Mouse (Mus musculus) thymus, adult 2 months (tissue): Measurements from ENCODE around the gene Rlbp1. TPM values are rescaled to one million over a fixed set of nuclear protein-coding genes. Genes with fewer than 3 reads are reported as not detected.

Source experiments
- DNase-seq: peaks from one replicate; pipeline ENCODE4 v3.0.0; 2021
- H3K27ac ChIP-seq: fragments of 200-500 bp; 2 replicates; pipeline ENCODE4 v1.5.1; 2012; ENCODE audit warnings: low read length, control low read depth; ENCODE audit not compliant: control insufficient read depth, insufficient read depth
- H3K27me3 ChIP-seq: fragments of 200-500 bp; 2 replicates; pipeline ENCODE4 v1.6.1; 2012; ENCODE audit warnings: mild to moderate bottlenecking, low read length, moderate library complexity, mixed read lengths; ENCODE audit not compliant: control insufficient read depth, insufficient read depth
- H3K36me3 ChIP-seq: fragments of 200-500 bp; 2 replicates; pipeline ENCODE4 v1.6.1; 2012; ENCODE audit warnings: mild to moderate bottlenecking, low read length, moderate library complexity; ENCODE audit not compliant: control insufficient read depth, insufficient read depth
- H3K4me1 ChIP-seq: fragments of 200-500 bp; replicated peaks from 2 replicates; pipeline ENCODE4 v1.6.1; 2012; ENCODE audit warnings: low read length; ENCODE audit not compliant: control insufficient read depth, insufficient read depth
- H3K4me3 ChIP-seq: fragments of 200-500 bp; 2 replicates; pipeline ENCODE4 v1.5.1; 2012; ENCODE audit warnings: mild to moderate bottlenecking, low read length, control low read depth, moderate library complexity; ENCODE audit not compliant: control insufficient read depth, insufficient read depth
- CTCF ChIP-seq: fragments of 200-500 bp; IDR thresholded peaks from 2 replicates; pipeline ENCODE4 v1.5.1; 2012; ENCODE audit warnings: mild to moderate bottlenecking, control low read depth, low read length, moderate library complexity, borderline replicate concordance; ENCODE audit not compliant: control insufficient read depth, poor library complexity, insufficient read depth; ENCODE audit errors: extremely low read depth
- POLR2A ChIP-seq: fragments of 200-500 bp; IDR thresholded peaks from 2 replicates; pipeline ENCODE4 v1.6.1; 2012; ENCODE audit warnings: mild to moderate bottlenecking, low read length, control low read depth, moderate library complexity; ENCODE audit not compliant: control insufficient read depth, poor library complexity, insufficient read depth; ENCODE audit errors: extremely low read depth
- WGBS: fragments of 180-500 bp; shearing (Covaris S2); methylation state at CpG from one replicate; pipeline ENCODE4 v1.1.7; 2018; 5-methylcytosine and 5-hydroxymethylcytosine counted together
- polyA plus RNA-seq: library from polyadenylated mRNA; depleted of rRNA; stranded (reverse); fragments of >200 nt; gene quantifications from 2 replicates; pipeline ENCODE4 v1.2.3, GENCODE M21; 2012

Gene Rlbp1
- polyA plus RNA-seq, 1 experiment, result 0.78 TPM

DNA sequence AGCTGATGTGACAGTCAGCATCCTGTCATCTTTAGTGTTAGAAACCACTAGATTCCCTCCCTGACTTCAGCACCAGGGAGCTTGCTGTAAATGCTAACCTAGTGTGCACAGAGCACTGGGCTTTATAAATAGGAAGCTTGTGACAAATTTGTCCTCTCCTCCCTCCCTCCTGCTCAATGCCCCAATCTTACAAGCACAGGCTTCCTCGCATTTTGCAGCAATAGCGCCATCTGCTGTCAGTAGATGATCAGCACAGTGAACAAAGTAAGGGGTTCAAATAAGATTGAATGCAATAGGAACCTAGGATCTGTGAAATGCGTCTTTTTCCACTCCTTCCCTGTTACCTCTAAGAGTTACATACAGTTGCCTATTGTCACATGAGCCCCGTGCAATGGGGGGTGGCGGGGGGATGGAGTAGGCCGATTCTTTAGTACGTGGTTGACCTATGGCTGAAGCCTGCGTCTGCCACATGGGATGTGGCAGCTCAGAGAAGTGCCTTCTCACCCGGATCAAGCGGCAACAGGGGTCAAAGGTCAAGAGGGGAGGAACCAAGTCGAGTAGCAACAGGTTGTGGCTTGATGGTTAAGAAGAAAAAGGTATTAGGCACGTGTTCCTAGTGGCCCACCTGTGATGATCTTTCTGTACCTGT is 37.0 kb downstream of the Rlbp1 start:
- H3K4me3 ChIP-seq, result no peak overlapping the region
- 59% methylated on average over 12 of the region's 12 CpGs for WGBS
- H3K4me1 ChIP-seq, result no peaks in the 10 kb centered on the region
- TF ChIP-seq POLR2A (no peak), CTCF (no peak)
- H3K27ac ChIP-seq, result no peak overlapping the region
- peak; percentile 71 for DNase-seq
- H3K36me3 ChIP-seq, result peaks cover 16% of the 10 kb centered on the region
- no peaks in the 10 kb centered on the region for H3K27me3 ChIP-seq

- Histone ChIP-seq H3K4me3 (no peak overlapping the region), H3K27me3 (no peaks in the 10 kb centered on the region), H3K36me3 (peaks cover 8% of the 10 kb centered on the region), H3K27ac (no peak overlapping the region), H3K4me1 (no peaks in the 10 kb centered on the region)
- DNase-seq, result no peak
- TF ChIP-seq POLR2A, result no peak
- TF ChIP-seq CTCF, result no peak
- WGBS, result 98% methylated on average over 8 of the region's 8 CpGs
These were observed 38.0 kb downstream of the Rlbp1 start for GRCm38 (mm10) chr7:79348816-79349215.

- Histone ChIP-seq H3K27me3 (no peaks in the 10 kb centered on the region), H3K27ac (no peak overlapping the region), H3K4me1 (no peaks in the 10 kb centered on the region), H3K4me3 (no peak overlapping the region), H3K36me3 (peaks cover 6% of the 10 kb centered on the region; the same call in 1 of the 2 replicates)
- 95% methylated on average over 13 of the region's 13 CpGs for WGBS
- DNase-seq, result no peak
- no peak for TF ChIP-seq POLR2A
- TF ChIP-seq CTCF, result no peak
These were observed 39.6 kb downstream of the Rlbp1 start for GRCm38 (mm10) chr7:79347108-79347813.

DNA sequence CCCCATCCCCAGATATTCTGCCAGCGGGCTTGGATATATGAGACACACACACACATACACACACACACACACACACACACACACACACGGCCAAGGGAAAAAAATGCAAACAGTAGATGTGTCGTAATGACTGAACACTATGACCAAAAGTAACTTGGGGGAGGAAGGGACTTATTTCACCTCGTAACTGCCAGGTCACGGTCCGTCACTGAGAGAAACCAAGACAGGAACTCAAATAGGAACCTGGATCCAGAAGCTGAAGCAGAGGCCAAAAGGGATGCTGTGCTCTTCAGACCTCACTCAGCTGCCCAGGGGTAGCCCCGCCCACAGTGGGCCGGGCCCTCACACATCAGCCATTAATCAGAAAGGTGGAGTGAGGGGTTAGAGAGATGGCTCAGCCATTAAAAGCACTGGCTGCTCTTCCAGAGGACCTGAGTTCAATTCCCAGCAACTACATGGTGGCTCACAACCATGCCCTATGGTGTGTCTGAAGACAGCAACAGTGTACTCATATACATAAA is 40.2 kb downstream of the Rlbp1 start:
- TF ChIP-seq POLR2A (no peak), CTCF (no peak)
- no peak overlapping the region for H3K27ac ChIP-seq
- no peaks in the 10 kb centered on the region for H3K27me3 ChIP-seq
- H3K4me3 ChIP-seq, result no peak overlapping the region
- 93% methylated on average over 8 of the region's 8 CpGs for WGBS
- peaks cover 6% of the 10 kb centered on the region; the same call in 1 of the 2 replicates for H3K36me3 ChIP-seq
- DNase-seq, result no peak
- H3K4me1 ChIP-seq, result no peaks in the 10 kb centered on the region

DNA sequence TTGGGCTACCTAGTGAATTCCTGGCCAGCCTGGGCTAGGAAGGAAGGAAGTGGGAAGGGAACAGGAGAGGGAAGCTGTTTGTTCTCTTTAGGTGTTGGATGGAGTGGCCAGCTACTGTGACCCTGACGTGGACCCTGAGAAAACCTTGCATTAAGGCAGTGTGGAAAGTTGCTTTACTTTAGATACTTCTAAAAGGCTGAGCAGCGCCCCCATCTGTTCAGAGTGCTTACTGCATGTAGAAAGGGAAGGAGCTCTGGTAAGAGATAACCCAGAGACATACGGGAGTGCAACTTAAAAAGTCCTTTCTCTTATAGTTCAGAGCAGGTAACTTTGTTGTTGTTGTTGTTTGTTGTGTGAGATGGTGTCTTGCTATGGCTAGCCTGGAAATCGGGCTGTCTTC is 40.9 kb downstream of the Rlbp1 start:
- peaks cover 6% of the 10 kb centered on the region; the same call in 1 of the 2 replicates for H3K36me3 ChIP-seq
- H3K27ac ChIP-seq, result no peak overlapping the region
- peak; percentile 46 for DNase-seq
- no peaks in the 10 kb centered on the region for H3K27me3 ChIP-seq
- no peaks in the 10 kb centered on the region for H3K4me1 ChIP-seq
- WGBS, result 65% methylated on average over 4 of the region's 4 CpGs
- TF ChIP-seq POLR2A (no peak), CTCF (no peak)
- H3K4me3 ChIP-seq, result no peak overlapping the region

DNA sequence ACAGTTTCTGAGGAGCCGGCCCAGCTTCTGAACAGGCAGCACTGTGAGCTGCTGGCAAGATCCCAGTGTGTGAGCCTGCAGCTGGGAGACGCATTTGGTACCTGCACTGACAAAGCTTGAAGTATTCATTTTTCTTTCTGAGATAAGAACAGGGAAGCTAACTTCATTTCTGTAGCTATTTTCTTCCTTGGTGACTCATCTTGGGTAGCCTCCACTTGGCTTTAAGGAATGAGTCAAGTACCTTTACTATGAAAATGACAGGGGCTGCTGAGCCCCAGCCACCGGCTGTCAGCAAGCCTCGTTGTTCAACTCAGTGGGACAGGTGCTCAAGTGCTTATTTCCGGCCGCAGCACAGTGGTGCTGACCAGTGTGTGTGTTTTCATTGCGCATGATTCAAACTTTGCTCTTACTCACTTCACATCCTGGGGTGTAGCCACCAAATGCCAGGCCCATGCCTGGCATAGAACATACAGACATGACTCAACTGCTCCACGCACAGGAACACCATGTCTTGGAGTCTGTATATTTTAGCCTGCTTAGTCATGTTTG is 50.4 kb downstream of the Rlbp1 start:
- Histone ChIP-seq H3K27ac (no peak overlapping the region), H3K36me3 (peaks cover 4% of the 10 kb centered on the region), H3K4me3 (no peak overlapping the region), H3K27me3 (no peaks in the 10 kb centered on the region), H3K4me1 (no peaks in the 10 kb centered on the region)
- TF ChIP-seq CTCF, result no peak
- TF ChIP-seq POLR2A, result no peak
- DNase-seq, result no peak
- whole genome bisulfite sequencing, result 96% methylated on average over 8 of the region's 8 CpGs
